Mouse (Mus musculus) R1 (cell line): ENCODE data around the gene Atp6v1c2.

Experiments used
- DNase-seq: peaks from one replicate; pipeline ENCODE4 v3.0.0-alpha.2; 2018; ENCODE audit warnings: low read depth, low spot score

Atp6v1c2 gene

GRCm38 (mm10) chr12:17258431-17258830 is 70.7 kb downstream of the Atp6v1c2 start:
- no peak for DNase-seq

- DNase-seq = peak; percentile 68
Measured at GRCm38 (mm10) chr12:17256905-17257304, 72.3 kb downstream of the Atp6v1c2 start.

- peak; percentile 35 for DNase-seq
Measured at GRCm38 (mm10) chr12:17255602-17256001, 73.6 kb downstream of the Atp6v1c2 start.

- peak; percentile 87 for DNase-seq
Measured at GRCm38 (mm10) chr12:17253069-17253468, 76.1 kb downstream of the Atp6v1c2 start.

- DNase-seq = no peak
Measured at GRCm38 (mm10) chr12:17250962-17251361, 78.2 kb downstream of the Atp6v1c2 start.

- no peak for DNase-seq
Measured at GRCm38 (mm10) chr12:17242041-17242440, 87.1 kb downstream of the Atp6v1c2 start.

- no peak for DNase-seq
Measured at GRCm38 (mm10) chr12:17241614-17242013, 87.5 kb downstream of the Atp6v1c2 start.

GRCm38 (mm10) chr12:17241016-17241415 is 88.1 kb downstream of the Atp6v1c2 start:
- no peak for DNase-seq

- DNase-seq = no peak
Measured at GRCm38 (mm10) chr12:17239428-17239688, 89.8 kb downstream of the Atp6v1c2 start.

- DNase-seq = no peak
Measured at GRCm38 (mm10) chr12:17238588-17239427, 90.4 kb downstream of the Atp6v1c2 start.

GRCm38 (mm10) chr12:17235535-17236313 is 93.4 kb downstream of the Atp6v1c2 start:
- DNase-seq = no peak
